Mouse (Mus musculus) liver, embryonic 16.5 days (tissue): ENCODE measurements around the gene Mcm8. TPM values are rescaled to one million over a fixed set of nuclear protein-coding genes. Genes with fewer than 3 reads are reported as not detected.
A peak's percentile ranks its signal among the peaks of the same experiment; 100 is the strongest.

Source experiments
- ATAC-seq: fragments of 200-750 bp; cut with Nextera tagmentation; 2 replicates; pipeline ENCODE4 v1.8.0; 2017; ENCODE audit warnings: low read depth, mild to moderate bottlenecking, moderate number of reproducible peaks, moderate library complexity
- H3K27ac ChIP-seq: fragments of 300-500 bp; sonication (generic); 2 replicates; pipeline ENCODE4 v1.5.1; 2014; ENCODE audit warnings: mild to moderate bottlenecking, low read length
- H3K27me3 ChIP-seq: fragments of 300-500 bp; sonication (generic); 2 replicates; pipeline ENCODE4 v1.6.1; 2014; ENCODE audit warnings: low read depth, low read length, mixed read lengths; ENCODE audit not compliant: control insufficient read depth, insufficient read depth
- H3K36me3 ChIP-seq: fragments of 300-500 bp; sonication (generic); 2 replicates; pipeline ENCODE4 v1.6.1; 2014; ENCODE audit warnings: mild to moderate bottlenecking; ENCODE audit not compliant: control insufficient read depth, insufficient read depth
- H3K4me1 ChIP-seq: fragments of 300-500 bp; sonication (generic); 2 replicates; pipeline ENCODE4 v1.6.1; 2014; ENCODE audit warnings: low read depth, low read length, mixed read lengths; ENCODE audit not compliant: control insufficient read depth
- H3K4me2 ChIP-seq: fragments of 300-500 bp; sonication (generic); 2 replicates; pipeline ENCODE4 v1.6.1; 2014; ENCODE audit warnings: low read depth, low read length, mixed read lengths
- H3K4me3 ChIP-seq: fragments of 300-500 bp; sonication (generic); 2 replicates; pipeline ENCODE4 v1.5.1; 2014; ENCODE audit warnings: low read depth, mild to moderate bottlenecking, low read length
- H3K9ac ChIP-seq: fragments of 300-500 bp; sonication (generic); 2 replicates; pipeline ENCODE4 v1.6.1; 2014; ENCODE audit warnings: low read depth, low read length
- H3K9me3 ChIP-seq: fragments of 300-500 bp; sonication (generic); replicated peaks from 2 replicates; pipeline ENCODE4 v1.6.1; 2016; ENCODE audit warnings: low read length; ENCODE audit not compliant: control insufficient read depth
- WGBS: fragments of 180-500 bp; shearing (Covaris S2); extraction: QIAGEN DNeasy Blood & Tissue Kit; methylation state at CpG from one replicate; pipeline ENCODE4 v1.1.7; 2014; ENCODE audit not compliant: insufficient replicate concordance; 5-methylcytosine and 5-hydroxymethylcytosine counted together
- polyA plus RNA-seq: library from polyadenylated mRNA; unstranded; fragments of >200 nt; fragmentation: Nextera tagmentation; extraction: Ambion mirVana; gene quantifications from 2 replicates; pipeline ENCODE4 v1.2.1, GENCODE M21; 2015

The Mcm8 gene
- polyA plus RNA-seq, 1 experiment from 2014 or later: 4.8 TPM

- H3K27ac ChIP-seq: no peak within 1 kb of the TSS
- no peaks in the 10 kb centered on the region for H3K36me3 ChIP-seq
- peaks cover 36% of the 10 kb centered on the region for H3K27me3 ChIP-seq
These were observed 65.1 kb downstream of the Mcm8 start, which contains the start of gene Lrrn4 for GRCm38 (mm10) chr2:132880844-132881645. Gene Lrrn4 (minus strand): TSS chr2:132880891.

GRCm38 (mm10) chr2:132884303-132884967 is 68.5 kb downstream of the Mcm8 start:
- WGBS: 45% methylated on average over 8 of the region's 8 CpGs

More at GRCm38 (mm10) chr2:132880844-132881645, 65.1 kb downstream of the Mcm8 start, which contains the start of gene Lrrn4:
- Histone ChIP-seq H3K4me3 (peak within 1 kb of the TSS; percentile 45), H3K4me2 (peak within 1 kb of the TSS; percentile 58), H3K4me1 (no peaks in the 10 kb centered on the region), H3K9ac (no peak within 1 kb of the TSS), H3K9me3 (no peaks in the 10 kb centered on the region)
- WGBS: 17% methylated on average over 12 of the region's 12 CpGs
- no peak for ATAC-seq

GRCm38 (mm10) chr2:132885312-132885711 is 69.4 kb downstream of the Mcm8 start:
- Histone ChIP-seq H3K9me3 (no peaks in the 10 kb centered on the region), H3K4me3 (no peak overlapping the region), H3K36me3 (no peaks in the 10 kb centered on the region), H3K27me3 (peaks cover 7% of the 10 kb centered on the region), H3K9ac (no peak overlapping the region), H3K4me1 (no peaks in the 10 kb centered on the region), H3K4me2 (no peak overlapping the region), H3K27ac (no peak overlapping the region)
- 64% methylated on average over 6 of the region's 7 CpGs for WGBS
- ATAC-seq: no peak

More at GRCm38 (mm10) chr2:132884303-132884967, 68.5 kb downstream of the Mcm8 start:
- H3K4me2 ChIP-seq: no peak overlapping the region
- no peaks in the 10 kb centered on the region for H3K4me1 ChIP-seq
- no peak overlapping the region for H3K9ac ChIP-seq
- H3K27ac ChIP-seq: no peak overlapping the region
- H3K27me3 ChIP-seq: peaks cover 16% of the 10 kb centered on the region
- ATAC-seq: no peak
- no peaks in the 10 kb centered on the region for H3K9me3 ChIP-seq
- H3K4me3 ChIP-seq: no peak overlapping the region
- H3K36me3 ChIP-seq: no peaks in the 10 kb centered on the region

Other genes starting within 250 kb of the Mcm8 start
- 69.8 and 70.6 TPM in 2 replicates for gene Gpcpd1, start 228.4 kb upstream of the Mcm8 start, polyA plus RNA-seq
- 9.8 and 10.4 TPM in 2 replicates for gene Shld1, start 129.2 kb upstream of the Mcm8 start, polyA plus RNA-seq
- 0.09 and 0.73 TPM in 2 replicates for gene Chgb, start 34.9 kb upstream of the Mcm8 start, polyA plus RNA-seq
- gene Trmt6, start 86 bp upstream of the Mcm8 start, polyA plus RNA-seq: 10.3 and 10.9 TPM in 2 replicates
- gene Crls1, start 30.5 kb downstream of the Mcm8 start, polyA plus RNA-seq: 2.4 and 2.5 TPM in 2 replicates
- gene Lrrn4, start 64.8 kb downstream of the Mcm8 start, polyA plus RNA-seq: 0.88 and 0.90 TPM in 2 replicates
- 0.21 TPM in 1 of 2 replicates, not detected in the other for gene Fermt1, start 129.8 kb downstream of the Mcm8 start, polyA plus RNA-seq